Mouse (Mus musculus): Measurements from ENCODE around the gene Plin2. TPM values are rescaled to one million over a fixed set of nuclear protein-coding genes. Genes with fewer than 3 reads are reported as not detected.
A peak's percentile ranks its signal among the peaks of the same experiment; 100 is the strongest.

The Plin2 gene
- polyA plus RNA-seq, 1 experiment from 2014 or later = 80.7 TPM

DNA sequence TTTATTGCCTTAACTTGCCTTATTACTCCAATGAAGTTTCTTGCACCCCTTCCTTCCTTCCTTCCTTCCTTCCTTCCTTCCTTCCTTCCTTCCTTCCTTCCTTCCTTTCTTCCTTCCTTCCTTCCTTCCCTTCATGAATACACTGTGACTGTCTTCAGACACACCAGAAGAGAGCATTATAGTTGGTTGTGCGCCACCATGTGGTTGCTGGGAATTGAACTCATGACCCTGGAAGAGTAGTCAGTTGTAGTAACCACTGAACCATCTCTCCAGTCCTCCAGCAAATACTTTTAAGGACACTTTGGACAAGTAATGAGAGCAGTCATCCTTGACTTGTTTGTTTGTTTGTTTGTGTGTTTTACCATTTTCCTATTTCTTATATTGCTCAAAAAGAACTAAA lies 38.9 kb upstream of the Plin2 start:
- no peaks in the 10 kb centered on the region for H3K9me3 ChIP-seq (ENCODE audit: control insufficient read depth, low read length)
- no peaks in the 10 kb centered on the region for H3K36me3 ChIP-seq (ENCODE audit: control insufficient read depth, insufficient read depth, low read length)
- WGBS = 24% methylated on average over 1 of the region's 1 CpGs
- DNase-seq (ENCODE audit: low spot score) (no peak), ATAC-seq (ENCODE audit: low FRiP score) (no peak)
- H3K27ac ChIP-seq (ENCODE audit: low read depth, low read length) = no peak overlapping the region
- H3K9ac ChIP-seq (ENCODE audit: low read depth, low read length) = no peak overlapping the region
- no peak overlapping the region for H3K4me2 ChIP-seq (replicated peaks; ENCODE audit: low read depth, low read length)
- H3K27me3 ChIP-seq (ENCODE audit: control insufficient read depth, insufficient read depth, low read length) = no peaks in the 10 kb centered on the region
- H3K4me1 ChIP-seq (replicated peaks; ENCODE audit: control insufficient read depth, insufficient read depth, low read length) = no peaks in the 10 kb centered on the region
- no peak overlapping the region for H3K4me3 ChIP-seq (ENCODE audit: low read depth, low read length)

DNA sequence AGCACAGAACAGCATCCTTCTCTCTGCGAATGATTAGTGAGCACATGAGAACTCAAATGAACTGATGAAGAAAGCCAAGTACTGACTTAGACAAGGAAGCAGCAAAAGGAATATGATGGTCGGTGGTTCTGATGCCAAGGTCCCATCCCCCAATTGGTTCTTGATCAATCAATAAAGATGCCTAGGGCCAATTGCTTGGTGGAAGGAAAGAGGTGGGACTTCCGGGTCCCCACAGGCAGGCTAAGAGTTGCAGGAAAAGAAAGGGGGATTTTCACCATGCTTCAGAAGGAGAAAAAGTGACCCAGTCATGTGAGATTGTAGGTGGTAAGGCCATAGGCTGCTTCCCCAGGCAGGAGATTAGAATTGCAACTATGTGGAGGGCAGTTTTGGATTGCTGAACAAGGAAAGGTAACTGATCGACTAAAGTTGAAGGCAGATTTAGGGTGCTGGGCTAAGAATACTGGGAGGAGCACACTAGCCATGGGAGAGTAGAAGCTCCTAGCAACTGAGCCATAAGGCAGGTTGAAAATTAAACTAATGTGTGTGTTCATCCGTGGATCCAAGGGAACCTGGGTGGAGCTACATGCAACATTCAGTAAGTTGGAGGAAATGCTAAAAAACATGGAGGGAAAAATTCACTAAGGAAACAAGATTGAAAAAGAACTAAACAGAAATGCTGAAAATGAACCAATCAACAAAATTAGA lies 29.5 kb upstream of the Plin2 start:
- Histone ChIP-seq H3K9ac (ENCODE audit: low read depth, low read length) (no peak overlapping the region), H3K36me3 (ENCODE audit: control insufficient read depth, insufficient read depth, low read length) (no peaks in the 10 kb centered on the region), H3K27me3 (ENCODE audit: control insufficient read depth, insufficient read depth, low read length) (no peaks in the 10 kb centered on the region), H3K27ac (ENCODE audit: low read depth, low read length) (no peak overlapping the region), H3K4me2 (replicated peaks; ENCODE audit: low read depth, low read length) (no peak overlapping the region), H3K4me3 (ENCODE audit: low read depth, low read length) (no peak overlapping the region), H3K9me3 (ENCODE audit: control insufficient read depth, low read length) (no peaks in the 10 kb centered on the region), H3K4me1 (replicated peaks; ENCODE audit: control insufficient read depth, insufficient read depth, low read length) (no peaks in the 10 kb centered on the region)
- DNase-seq (ENCODE audit: low spot score) (no peak), ATAC-seq (ENCODE audit: low FRiP score) (no peak)
- WGBS = 73% methylated on average over 5 of the region's 5 CpGs

- H3K4me1 ChIP-seq (replicated peaks; ENCODE audit: control insufficient read depth, insufficient read depth, low read length) = no peaks in the 10 kb centered on the region
- H3K4me2 ChIP-seq (replicated peaks; ENCODE audit: low read depth, low read length) = no peak overlapping the region
- no peaks in the 10 kb centered on the region for H3K36me3 ChIP-seq (ENCODE audit: control insufficient read depth, insufficient read depth, low read length)
- WGBS = 11% methylated on average over 4 of the region's 4 CpGs
- H3K27ac ChIP-seq (ENCODE audit: low read depth, low read length) = no peak overlapping the region
- peak; percentile 74 for DNase-seq (ENCODE audit: low spot score)
- H3K9ac ChIP-seq (ENCODE audit: low read depth, low read length) = no peak overlapping the region
- H3K9me3 ChIP-seq (ENCODE audit: control insufficient read depth, low read length) = no peaks in the 10 kb centered on the region
- H3K4me3 ChIP-seq (ENCODE audit: low read depth, low read length) = no peak overlapping the region
- peak; percentile 72 for ATAC-seq (ENCODE audit: low FRiP score)
- H3K27me3 ChIP-seq (ENCODE audit: control insufficient read depth, insufficient read depth, low read length) = no peaks in the 10 kb centered on the region
Observed at GRCm38 (mm10) chr4:86696890-86697289, 27.0 kb upstream of the Plin2 start.

DNA sequence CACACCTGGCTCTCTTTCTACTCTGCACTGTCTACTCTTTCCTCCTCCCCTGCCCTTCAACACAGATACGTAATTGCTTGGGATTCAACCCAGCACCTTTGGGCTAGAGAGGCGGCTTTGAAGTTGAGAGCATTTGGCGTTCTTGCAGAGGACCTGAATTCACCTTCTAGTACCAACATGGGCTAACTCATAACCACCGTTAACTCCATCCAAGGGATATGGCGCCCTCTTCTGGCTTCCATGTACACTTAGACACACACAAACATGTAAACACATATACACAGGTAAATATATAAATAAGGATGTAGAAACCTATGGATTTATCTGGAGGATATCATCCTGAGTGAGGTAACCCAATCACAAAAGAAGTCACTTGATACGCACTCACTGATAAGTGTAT lies 25.2 kb upstream of the Plin2 start:
- H3K36me3 ChIP-seq (ENCODE audit: control insufficient read depth, insufficient read depth, low read length) = no peaks in the 10 kb centered on the region
- ATAC-seq (ENCODE audit: low FRiP score) = no peak
- DNase-seq (ENCODE audit: low spot score) = peak; percentile 44
- H3K4me2 ChIP-seq (replicated peaks; ENCODE audit: low read depth, low read length) = no peak overlapping the region
- H3K27ac ChIP-seq (ENCODE audit: low read depth, low read length) = no peak overlapping the region
- no peak overlapping the region for H3K4me3 ChIP-seq (ENCODE audit: low read depth, low read length)
- H3K9ac ChIP-seq (ENCODE audit: low read depth, low read length) = no peak overlapping the region
- no peaks in the 10 kb centered on the region for H3K27me3 ChIP-seq (ENCODE audit: control insufficient read depth, insufficient read depth, low read length)
- WGBS = 55% methylated on average over 6 of the region's 6 CpGs
- H3K9me3 ChIP-seq (ENCODE audit: control insufficient read depth, low read length) = no peaks in the 10 kb centered on the region
- no peaks in the 10 kb centered on the region for H3K4me1 ChIP-seq (replicated peaks; ENCODE audit: control insufficient read depth, insufficient read depth, low read length)

- no peaks in the 10 kb centered on the region for H3K9me3 ChIP-seq (ENCODE audit: control insufficient read depth, low read length)
- DNase-seq (ENCODE audit: low spot score) (no peak), ATAC-seq (ENCODE audit: low FRiP score) (no peak)
- no peak overlapping the region for H3K27ac ChIP-seq (ENCODE audit: low read depth, low read length)
- no peaks in the 10 kb centered on the region for H3K36me3 ChIP-seq (ENCODE audit: control insufficient read depth, insufficient read depth, low read length)
- WGBS = 89% methylated on average over 7 of the region's 7 CpGs
- no peak overlapping the region for H3K4me3 ChIP-seq (ENCODE audit: low read depth, low read length)
- no peak overlapping the region for H3K4me2 ChIP-seq (replicated peaks; ENCODE audit: low read depth, low read length)
- H3K4me1 ChIP-seq (replicated peaks; ENCODE audit: control insufficient read depth, insufficient read depth, low read length) = no peaks in the 10 kb centered on the region
- no peak overlapping the region for H3K9ac ChIP-seq (ENCODE audit: low read depth, low read length)
- no peaks in the 10 kb centered on the region for H3K27me3 ChIP-seq (ENCODE audit: control insufficient read depth, insufficient read depth, low read length)
Observed at GRCm38 (mm10) chr4:86692931-86693330, 23.1 kb upstream of the Plin2 start.

- ATAC-seq (ENCODE audit: low FRiP score) (no peak), DNase-seq (ENCODE audit: low spot score) (no peak)
- Histone ChIP-seq H3K9me3 (ENCODE audit: control insufficient read depth, low read length) (no peaks in the 10 kb centered on the region), H3K27ac (ENCODE audit: low read depth, low read length) (no peak overlapping the region), H3K9ac (ENCODE audit: low read depth, low read length) (no peak overlapping the region), H3K4me1 (replicated peaks; ENCODE audit: control insufficient read depth, insufficient read depth, low read length) (no peaks in the 10 kb centered on the region), H3K36me3 (ENCODE audit: control insufficient read depth, insufficient read depth, low read length) (no peaks in the 10 kb centered on the region), H3K4me2 (replicated peaks; ENCODE audit: low read depth, low read length) (no peak overlapping the region), H3K27me3 (ENCODE audit: control insufficient read depth, insufficient read depth, low read length) (no peaks in the 10 kb centered on the region), H3K4me3 (ENCODE audit: low read depth, low read length) (no peak overlapping the region)
- 69% methylated on average over 4 of the region's 4 CpGs for WGBS
Observed at GRCm38 (mm10) chr4:86691290-86691689, 21.4 kb upstream of the Plin2 start.

DNA sequence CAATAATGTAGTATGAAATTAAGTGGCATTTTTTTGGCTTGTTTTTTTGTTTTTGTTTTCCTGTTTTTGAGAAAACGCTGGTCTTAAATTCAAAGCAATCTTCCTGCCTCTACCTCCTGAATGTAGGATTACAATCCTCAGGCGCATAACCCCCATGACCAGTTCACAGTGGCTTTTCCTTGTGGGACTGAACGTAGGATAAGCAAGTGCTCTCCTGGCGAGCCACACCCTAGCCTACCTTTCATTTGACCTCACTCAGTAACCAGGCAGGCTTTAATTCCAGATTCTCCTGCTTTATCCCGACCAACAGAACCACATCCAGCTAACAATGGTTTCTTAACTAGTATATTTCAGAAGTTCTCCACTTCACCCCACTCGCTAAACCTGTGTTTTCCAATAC lies 20.9 kb upstream of the Plin2 start:
- 85% methylated on average over 6 of the region's 6 CpGs for WGBS
- H3K4me1 ChIP-seq (replicated peaks; ENCODE audit: control insufficient read depth, insufficient read depth, low read length) = no peaks in the 10 kb centered on the region
- H3K36me3 ChIP-seq (ENCODE audit: control insufficient read depth, insufficient read depth, low read length) = no peaks in the 10 kb centered on the region
- no peak for ATAC-seq (ENCODE audit: low FRiP score)
- no peak for DNase-seq (ENCODE audit: low spot score)
- no peak overlapping the region for H3K4me2 ChIP-seq (replicated peaks; ENCODE audit: low read depth, low read length)
- H3K9ac ChIP-seq (ENCODE audit: low read depth, low read length) = no peak overlapping the region
- H3K27me3 ChIP-seq (ENCODE audit: control insufficient read depth, insufficient read depth, low read length) = no peaks in the 10 kb centered on the region
- no peak overlapping the region for H3K27ac ChIP-seq (ENCODE audit: low read depth, low read length)
- H3K4me3 ChIP-seq (ENCODE audit: low read depth, low read length) = no peak overlapping the region
- H3K9me3 ChIP-seq (ENCODE audit: control insufficient read depth, low read length) = no peaks in the 10 kb centered on the region

- no peak overlapping the region for H3K4me3 ChIP-seq (ENCODE audit: low read depth, low read length)
- no peaks in the 10 kb centered on the region for H3K27me3 ChIP-seq (ENCODE audit: control insufficient read depth, insufficient read depth, low read length)
- H3K4me2 ChIP-seq (replicated peaks; ENCODE audit: low read depth, low read length) = no peak overlapping the region
- DNase-seq (ENCODE audit: low spot score) = no peak
- H3K4me1 ChIP-seq (replicated peaks; ENCODE audit: control insufficient read depth, insufficient read depth, low read length) = no peaks in the 10 kb centered on the region
- ATAC-seq (ENCODE audit: low FRiP score) = no peak
- H3K9ac ChIP-seq (ENCODE audit: low read depth, low read length) = no peak overlapping the region
- H3K36me3 ChIP-seq (ENCODE audit: control insufficient read depth, insufficient read depth, low read length) = no peaks in the 10 kb centered on the region
- 70% methylated on average over 7 of the region's 7 CpGs for WGBS
- H3K27ac ChIP-seq (ENCODE audit: low read depth, low read length) = no peak overlapping the region
- H3K9me3 ChIP-seq (ENCODE audit: control insufficient read depth, low read length) = no peaks in the 10 kb centered on the region
Observed at GRCm38 (mm10) chr4:86690194-86690593, 20.3 kb upstream of the Plin2 start.

GRCm38 (mm10) chr4:86689056-86689735 lies 19.3 kb upstream of the Plin2 start:
- no peaks in the 10 kb centered on the region for H3K27me3 ChIP-seq (ENCODE audit: control insufficient read depth, insufficient read depth, low read length)
- H3K9ac ChIP-seq (ENCODE audit: low read depth, low read length) = no peak overlapping the region
- no peak overlapping the region for H3K27ac ChIP-seq (ENCODE audit: low read depth, low read length)
- no peaks in the 10 kb centered on the region for H3K4me1 ChIP-seq (replicated peaks; ENCODE audit: control insufficient read depth, insufficient read depth, low read length)
- H3K36me3 ChIP-seq (ENCODE audit: control insufficient read depth, insufficient read depth, low read length) = no peaks in the 10 kb centered on the region
- DNase-seq (ENCODE audit: low spot score) (no peak), ATAC-seq (ENCODE audit: low FRiP score) (no peak)
- no peak overlapping the region for H3K4me2 ChIP-seq (replicated peaks; ENCODE audit: low read depth, low read length)
- no peaks in the 10 kb centered on the region for H3K9me3 ChIP-seq (ENCODE audit: control insufficient read depth, low read length)
- WGBS = 88% methylated on average over 10 of the region's 10 CpGs
- H3K4me3 ChIP-seq (ENCODE audit: low read depth, low read length) = no peak overlapping the region
